ENCODE assay signal across 8 mouse cellular contexts in genomic region chr11:110268244-110268844, GRCm38 (mm10). TPM values are rescaled to one million over a fixed set of nuclear protein-coding genes. Genes with fewer than 3 reads are reported as not detected.
DNase-seq lines count a peak whose midpoint lies in the region; ATAC-seq and TF ChIP-seq lines count a peak whose summit lies in the region.

No protein-coding gene starts in this region.

- intact Hi-C loops in left cerebral cortex, adult 2 months (cut with DNase I): loop anchor here (1.0 to 5.0 kb wide), 4 partner anchors 271 to 395 kb away; partner anchors contain the start of gene Abca8b

- TF ChIP-seq POLR2A in cortical plate, adult 2 months (IDR thresholded peaks at IDR 0.05; ENCODE audit: extremely low read depth, insufficient read depth, low read length): no peak

- TF ChIP-seq CTCF in cortical plate, adult 2 months (IDR thresholded peaks at IDR 0.05; ENCODE audit: extremely low read depth, insufficient read depth, low read length): peak; percentile 96
- peak; percentile 98 for TF ChIP-seq CTCF in left cerebral cortex, adult 2 months (IDR thresholded peaks at IDR 0.05)

- H3K4me1 ChIP-seq in cortical plate, adult 2 months (ENCODE audit: control insufficient read depth, insufficient read depth, low read length): no peaks in the 10 kb centered on the region; the same call in 1 of the 2 replicates

- ATAC-seq in megakaryocyte-erythroid progenitor cell, adult 5-6 weeks (replicated peaks; ENCODE audit: low FRiP score, low TSS enrichment, poor library complexity, severe bottlenecking): peak; percentile 92

- DNase-seq in adrenal gland, adult (ENCODE audit: inconsistent age in 2 of 2, low spot score in 1 of 2): peak; percentile 85 to 96
- peak; percentile 97 for DNase-seq in gastrocnemius, postnatal 10 days
- peak; percentile 94 for DNase-seq in induced T-regulatory cell, adult 2 months (ENCODE audit: low read depth)
- peak; percentile 75 to 92 for DNase-seq in left cerebral cortex, adult 2 months (ENCODE audit: extremely low spot score in 1 of 2, low spot score in 2 of 2)
- DNase-seq in right cerebral cortex, postnatal 10 days (ENCODE audit: low spot score in 2 of 2): peak; percentile 74 to 92
- peak; percentile 96 for DNase-seq in urinary bladder, postnatal 25 days (ENCODE audit: low spot score)

- no peak overlapping the region for H3K27ac ChIP-seq in cortical plate, adult 2 months (ENCODE audit: insufficient read depth, low read length)
- no peak overlapping the region for H3K27ac ChIP-seq in left cerebral cortex, adult 2 months

- no peak overlapping the region for H3K4me3 ChIP-seq in cortical plate, adult 2 months (ENCODE audit: insufficient read depth, low read length)
- no peak overlapping the region for H3K4me3 ChIP-seq in left cerebral cortex, adult 2 months

RNA-seq across cellular contexts. Expression of gene Abca6, which starts 16.8 kb away (rescaled TPM):
- 0.95 and 1.1 TPM in 2 replicates for polyA plus RNA-seq in cortical plate, adult 2 months (2012; rRNA removed)
- total RNA-seq in gastrocnemius, postnatal 10 days (2021): 1 to 10 TPM; 4.1 to 4.3 TPM
- 1 to 10 TPM; 1.4 to 1.7 TPM for total RNA-seq in left cerebral cortex, adult 2 months (2021)
- total RNA-seq in megakaryocyte-erythroid progenitor cell, adult 5-6 weeks (2014; fragmentation: Nextera tagmentation): 0.85 TPM in 1 of 2 replicates, not detected in the other
- total RNA-seq in megakaryocyte-erythroid progenitor cell, adult 5-6 weeks (2017): 1.3 TPM in 1 of 2 replicates, not detected in the other
